In the genomic region with DNA sequence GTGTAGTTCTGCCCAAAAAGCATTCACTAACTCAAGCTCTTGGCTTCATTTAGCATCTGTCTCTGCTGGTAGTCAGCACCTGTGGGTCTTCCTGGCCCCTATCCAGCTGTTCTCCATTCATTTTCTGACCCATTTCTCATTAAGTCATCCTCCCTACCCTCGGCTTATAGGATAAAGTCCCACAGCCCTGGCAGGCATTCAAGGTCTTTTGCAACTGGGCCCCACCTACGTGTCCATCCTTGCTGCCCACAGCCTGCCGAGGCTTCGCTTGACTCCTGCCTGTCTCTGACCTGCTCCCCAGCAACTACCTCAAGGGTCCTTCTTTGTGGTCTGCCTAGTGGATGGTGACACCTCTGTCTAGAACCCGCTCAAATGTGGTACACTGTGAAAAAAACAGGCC, we compare ENCODE assay signal across 13 mouse cellular contexts. TPM values are rescaled to one million over a fixed set of nuclear protein-coding genes. Genes with fewer than 3 reads are reported as not detected.
DNase-seq lines count a peak whose midpoint lies in the region; ATAC-seq lines count a peak whose summit lies in the region.
"Had no signal": no experiment of that assay in that cellular context is flagged by ENCODE, and none has a peak within 500 bp of the region (broad histone marks: within the 10 kb centered on the region; RNA-seq: fewer than 3 reads in every experiment).

No protein-coding gene starts in this region.

- H3K9ac ChIP-seq in liver, embryonic 16.5 days (ENCODE audit: low read depth, low read length): no peak overlapping the region
- no peak overlapping the region for H3K9ac ChIP-seq in hindbrain, embryonic 11.5 days (ENCODE audit: low read depth, low read length)
- H3K9ac ChIP-seq: heart, embryonic 15.5 days; hindbrain, embryonic 15.5 days had no signal

- no peak overlapping the region for H3K4me2 ChIP-seq in liver, embryonic 16.5 days (ENCODE audit: low read depth, low read length)
- no peak overlapping the region for H3K4me2 ChIP-seq in hindbrain, embryonic 11.5 days (replicated peaks; ENCODE audit: low read depth, low read length)
- H3K4me2 ChIP-seq: heart, embryonic 15.5 days; hindbrain, embryonic 15.5 days had no signal

- peaks cover 7% of the 10 kb centered on the region for H3K4me1 ChIP-seq in liver, embryonic 16.5 days (ENCODE audit: control insufficient read depth, low read depth, low read length)
- no peaks in the 10 kb centered on the region for H3K4me1 ChIP-seq in hindbrain, embryonic 11.5 days (replicated peaks; ENCODE audit: control insufficient read depth, insufficient read depth, low read length)
- H3K4me1 ChIP-seq: heart, embryonic 15.5 days; hindbrain, embryonic 15.5 days had no signal

- 54% methylated on average over 5 of the region's 5 CpGs for whole genome bisulfite sequencing in liver, embryonic 16.5 days (ENCODE audit: insufficient replicate concordance)
- 87% methylated on average over 5 of the region's 5 CpGs for WGBS in hindbrain, embryonic 11.5 days

- H3K4me3 ChIP-seq in liver, embryonic 16.5 days (ENCODE audit: low read depth, low read length): no peak overlapping the region
- H3K4me3 ChIP-seq in hindbrain, embryonic 11.5 days (ENCODE audit: low read depth, low read length): no peak overlapping the region
- H3K4me3 ChIP-seq: heart, embryonic 15.5 days; hindbrain, embryonic 15.5 days had no signal

- peak; percentile 53 to 64 for DNase-seq in lung, adult 18-20 months
- no peak for DNase-seq in lung, postnatal 10 days
- peak; percentile 75 to 85 for DNase-seq in adrenal gland, adult (ENCODE audit: inconsistent age in 2 of 2, low spot score in 1 of 2)
- DNase-seq in adrenal gland, postnatal 36 days: peak; percentile 81
- DNase-seq in hindbrain, embryonic 11.5 days (ENCODE audit: low spot score): no peak
- DNase-seq in frontal cortex, adult 2 months (ENCODE audit: extremely low spot score in 1 of 2, low spot score in 1 of 2): no peak
- DNase-seq in frontal cortex, postnatal 10 days (ENCODE audit: low spot score in 2 of 2): no peak
- DNase-seq: cerebellum, adult 11 months had no signal

- ATAC-seq in liver, embryonic 16.5 days (ENCODE audit: low read depth): peak; percentile 78
- ATAC-seq in hindbrain, embryonic 11.5 days (ENCODE audit: low FRiP score): no peak
- ATAC-seq: forebrain, embryonic 16.5 days had no signal

- H3K9me3 ChIP-seq in liver, embryonic 16.5 days (replicated peaks; ENCODE audit: control insufficient read depth, low read length): no peaks in the 10 kb centered on the region
- H3K9me3 ChIP-seq in hindbrain, embryonic 11.5 days (ENCODE audit: control insufficient read depth, low read length): no peaks in the 10 kb centered on the region
- H3K9me3 ChIP-seq: heart, embryonic 15.5 days; hindbrain, embryonic 15.5 days had no signal

- H3K27ac ChIP-seq in liver, embryonic 16.5 days (ENCODE audit: low read length): peak overlapping the region; percentile 56; the same call in 1 of the 2 replicates
- no peak overlapping the region for H3K27ac ChIP-seq in hindbrain, embryonic 11.5 days (ENCODE audit: low read depth, low read length)
- H3K27ac ChIP-seq: heart, embryonic 15.5 days; hindbrain, embryonic 15.5 days; macrophage had no signal

- H3K36me3 ChIP-seq in liver, embryonic 16.5 days (ENCODE audit: control insufficient read depth, insufficient read depth): no peaks in the 10 kb centered on the region
- no peaks in the 10 kb centered on the region for H3K36me3 ChIP-seq in hindbrain, embryonic 11.5 days (ENCODE audit: control insufficient read depth, insufficient read depth, low read length)
- H3K36me3 ChIP-seq: heart, embryonic 15.5 days; hindbrain, embryonic 15.5 days had no signal

- H3K27me3 ChIP-seq in liver, embryonic 16.5 days (ENCODE audit: control insufficient read depth, insufficient read depth, low read depth, low read length): no peaks in the 10 kb centered on the region
- H3K27me3 ChIP-seq in hindbrain, embryonic 11.5 days (ENCODE audit: control insufficient read depth, insufficient read depth, low read length): no peaks in the 10 kb centered on the region
- H3K27me3 ChIP-seq: heart, embryonic 15.5 days; hindbrain, embryonic 15.5 days had no signal

RNA-seq across cellular contexts. Expression of a gene that starts 33.7 kb away (rescaled TPM):
- total RNA-seq in adrenal gland, postnatal 36 days (2021): 10 to 100 TPM; 31.2 to 38.7 TPM
- polyA plus RNA-seq in liver, embryonic 16.5 days (2015; fragmentation: Nextera tagmentation; extraction: Ambion mirVana): 11.9 and 14.8 TPM in 2 replicates
- 101 and 117 TPM in 2 replicates for polyA plus RNA-seq in hindbrain, embryonic 11.5 days (2014; fragmentation: Nextera tagmentation; extraction: Ambion mirVana)
- polyA plus RNA-seq in frontal cortex, adult 2 months (2012; rRNA removed): 38.5 and 41.2 TPM in 2 replicates

Comparison
In these comparisons a context has a peak if more than half of its experiments do, and no peak if none do; other contexts are left out.
1. DNase-seq: peak in lung, adult 18-20 months (2 of 2), adrenal gland, adult (2 of 2) and adrenal gland, postnatal 36 days (2 of 2); none in lung, postnatal 10 days (single experiment), hindbrain, embryonic 11.5 days (single experiment), frontal cortex, adult 2 months (0 of 2) and frontal cortex, postnatal 10 days (0 of 2).